Mouse (Mus musculus): ENCODE data around the gene Ppp1r11. TPM values are rescaled to one million over a fixed set of nuclear protein-coding genes. Genes with fewer than 3 reads are reported as not detected.

Gene Ppp1r11
- polyA plus RNA-seq (2015; fragmentation: Illumina TruSeq; extraction: RNeasy Lipid Tissue Mini Kit (QIAGEN cat#74804); ENCODE audit: insufficient read depth, low read depth, low replicate concordance): 11.8 TPM

DNA sequence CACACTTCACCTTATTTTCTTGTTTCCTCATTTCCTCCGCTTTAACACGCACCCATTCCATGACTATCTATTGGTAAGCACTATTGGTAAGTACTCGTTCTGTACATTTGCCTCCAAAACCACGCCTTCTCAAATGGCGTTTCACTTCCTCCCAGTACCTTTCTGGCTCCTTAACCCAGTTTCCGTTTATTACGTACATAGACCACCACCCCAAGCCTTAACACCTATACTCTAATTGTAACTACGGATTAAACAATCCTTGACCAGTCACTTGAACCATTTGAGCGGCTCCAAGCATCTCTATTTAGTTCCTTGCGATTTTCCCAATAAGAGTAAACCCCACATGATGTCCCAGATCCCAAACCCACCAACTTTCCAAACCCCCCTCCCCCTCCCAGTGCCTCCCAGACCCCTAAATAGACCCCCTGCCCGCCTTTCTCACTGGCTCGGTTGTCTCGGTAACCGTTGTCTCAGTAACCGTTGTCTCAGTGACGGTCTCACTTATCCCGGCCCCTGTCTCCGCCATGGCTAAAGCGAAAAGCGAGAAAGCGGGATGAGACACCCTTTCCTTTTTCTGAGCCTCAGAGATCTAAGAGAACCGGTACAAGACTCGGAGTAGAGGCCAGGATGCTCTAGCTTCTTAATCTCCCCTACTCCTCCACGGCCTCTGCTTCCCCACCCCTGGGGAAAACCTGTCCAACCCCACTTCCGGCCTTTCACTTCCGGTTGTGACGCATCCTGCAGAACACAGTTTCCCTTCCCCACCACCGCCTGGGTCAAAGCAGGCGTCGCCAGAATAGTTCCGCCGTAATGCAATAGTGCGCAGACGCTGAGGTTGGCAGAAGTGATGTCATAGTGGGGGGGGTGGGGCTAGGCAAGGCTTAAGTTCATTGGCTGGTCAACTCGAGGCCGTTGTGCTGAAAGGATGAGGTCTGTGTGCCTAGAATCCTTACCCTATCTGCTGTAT lies at the start of gene Ppp1r11:
Gene Ppp1r11 (minus strand): TSS at position 761 of the 967 bp plus-strand sequence.

DNA sequence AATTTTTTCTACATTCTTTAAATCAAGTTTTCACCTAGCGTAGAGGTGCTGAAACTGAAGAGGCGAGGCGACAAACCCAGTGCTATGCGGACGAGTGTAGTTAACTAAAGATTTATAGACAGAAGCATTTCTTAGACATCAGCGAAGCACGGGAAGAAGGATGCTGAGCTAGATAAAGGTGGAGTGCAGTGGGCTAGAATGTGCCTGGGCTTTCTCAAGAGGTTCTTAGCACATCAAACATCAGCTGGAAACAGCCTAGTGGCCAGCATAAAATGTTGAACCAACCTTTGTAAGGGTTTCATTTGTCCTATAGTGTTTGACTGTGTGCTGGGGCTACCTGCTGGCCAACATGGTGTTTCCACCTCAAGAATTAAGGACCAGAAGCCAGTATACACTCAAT lies 49.3 kb upstream of the Ppp1r11 start, which contains the start of gene Zfp57:
Gene Zfp57 (plus strand): TSS at position 301 of the 400 bp plus-strand sequence.

GRCm38 (mm10) chr17:36989437-36989836 lies 37.9 kb upstream of the Ppp1r11 start, which contains the start of gene H2-M5:
TSS of gene H2-M5 (minus strand) at chr17:36989537.

DNA sequence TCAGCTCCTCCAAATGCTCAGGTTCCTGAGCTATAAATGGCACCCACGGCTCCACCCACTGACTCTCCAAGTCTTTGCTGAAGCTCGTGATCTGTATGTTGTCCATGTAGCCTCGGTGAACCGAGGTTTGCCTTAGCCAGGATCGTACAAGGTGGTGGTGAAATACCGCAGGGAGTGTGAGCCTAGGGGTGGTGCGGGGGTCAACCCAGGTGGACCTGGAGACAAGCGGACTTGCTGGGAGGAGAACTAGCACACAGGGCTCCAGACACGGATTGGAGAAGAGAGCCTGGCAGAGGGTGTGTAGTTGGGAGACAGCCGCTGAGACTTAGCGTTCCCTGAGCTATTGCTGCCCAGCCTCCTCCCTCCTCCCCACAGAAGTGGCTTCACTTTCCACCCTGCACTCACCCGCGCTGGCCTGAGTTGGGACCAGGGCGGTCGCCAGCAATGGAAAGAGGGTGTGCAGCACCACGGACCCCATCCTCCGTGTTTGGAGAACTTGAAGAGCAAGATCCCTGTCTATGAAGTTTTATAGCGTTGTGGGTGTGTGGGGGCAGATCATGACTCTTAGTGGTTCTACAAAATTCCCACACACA lies 29.8 kb upstream of the Ppp1r11 start, which contains the start of gene 2410137M14Rik:
Gene 2410137M14Rik (minus strand): TSS at position 17 of the 593 bp plus-strand sequence.

GRCm38 (mm10) chr17:36957999-36958743 lies 6.6 kb upstream of the Ppp1r11 start, which contains the start of the genes Znrd1 and Znrd1as:
TSS of gene Znrd1 (minus strand) at chr17:36958559.
TSS of gene Znrd1as (plus strand) at chr17:36958592.

DNA sequence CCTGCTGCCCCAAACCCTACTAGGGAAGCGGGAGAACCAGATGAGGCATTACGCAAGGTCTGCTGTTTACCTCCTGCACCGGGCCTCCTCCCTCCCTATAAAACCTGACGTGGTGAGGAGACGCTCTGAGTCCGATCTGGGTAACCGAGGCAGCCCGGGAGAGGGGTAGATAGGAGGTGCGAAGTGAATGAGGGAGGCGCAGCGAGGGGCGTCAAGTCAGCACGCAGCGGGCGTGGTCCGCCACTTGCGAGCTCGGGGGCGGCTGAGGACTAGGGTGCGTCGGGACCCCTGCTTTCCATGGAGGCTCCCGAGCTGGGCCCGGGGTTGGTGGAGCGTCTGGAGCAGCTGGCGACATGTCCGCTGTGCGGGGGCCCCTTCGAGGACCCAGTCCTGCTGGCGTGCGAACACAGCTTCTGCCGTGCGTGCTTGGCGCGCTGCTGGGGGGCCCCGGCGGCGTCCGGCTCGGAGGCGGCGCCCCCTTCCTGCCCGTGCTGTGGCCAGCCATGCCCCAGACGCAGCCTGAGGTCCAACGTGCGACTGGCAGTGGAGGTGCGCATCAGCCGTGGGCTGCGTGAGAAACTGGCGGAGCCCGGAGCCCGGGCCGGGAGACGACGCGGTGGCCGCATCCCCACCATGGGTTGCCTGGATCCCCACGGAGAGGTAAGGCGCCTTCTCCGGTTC lies 8.6 kb downstream of the Ppp1r11 start, which contains the start of gene Rnf39:
Gene Rnf39 (plus strand): TSS at position 128 of the 681 bp plus-strand sequence.

Other genes starting within 250 kb of the Ppp1r11 start
- gene H2-M10.5, start 178.8 kb downstream of the Ppp1r11 start, polyA plus RNA-seq (2015; fragmentation: Illumina TruSeq; extraction: RNeasy Lipid Tissue Mini Kit (QIAGEN cat#74804); ENCODE audit: insufficient read depth, low read depth, low replicate concordance): not detected
- not detected for gene H2-M10.6, start 139.6 kb downstream of the Ppp1r11 start, polyA plus RNA-seq (2015; fragmentation: Illumina TruSeq; extraction: RNeasy Lipid Tissue Mini Kit (QIAGEN cat#74804); ENCODE audit: insufficient read depth, low read depth, low replicate concordance)
- gene Trim26, start 114.6 kb downstream of the Ppp1r11 start, polyA plus RNA-seq (2015; fragmentation: Illumina TruSeq; extraction: RNeasy Lipid Tissue Mini Kit (QIAGEN cat#74804); ENCODE audit: insufficient read depth, low read depth, low replicate concordance): 9.4 TPM
- gene Trim15, start 84.5 kb downstream of the Ppp1r11 start, polyA plus RNA-seq (2015; fragmentation: Illumina TruSeq; extraction: RNeasy Lipid Tissue Mini Kit (QIAGEN cat#74804); ENCODE audit: insufficient read depth, low read depth, low replicate concordance): not detected
- not detected for gene Trim10, start 82.2 kb downstream of the Ppp1r11 start, polyA plus RNA-seq (2015; fragmentation: Illumina TruSeq; extraction: RNeasy Lipid Tissue Mini Kit (QIAGEN cat#74804); ENCODE audit: insufficient read depth, low read depth, low replicate concordance)
- not detected for gene Trim40, start 61.6 kb downstream of the Ppp1r11 start, polyA plus RNA-seq (2015; fragmentation: Illumina TruSeq; extraction: RNeasy Lipid Tissue Mini Kit (QIAGEN cat#74804); ENCODE audit: insufficient read depth, low read depth, low replicate concordance)
- not detected for gene Trim31, start 53.6 kb downstream of the Ppp1r11 start, polyA plus RNA-seq (2015; fragmentation: Illumina TruSeq; extraction: RNeasy Lipid Tissue Mini Kit (QIAGEN cat#74804); ENCODE audit: insufficient read depth, low read depth, low replicate concordance)
- gene Rnf39, start 8.8 kb downstream of the Ppp1r11 start, polyA plus RNA-seq (2015; fragmentation: Illumina TruSeq; extraction: RNeasy Lipid Tissue Mini Kit (QIAGEN cat#74804); ENCODE audit: insufficient read depth, low read depth, low replicate concordance): 2.1 TPM
- 20.8 TPM for gene Znrd1, start 6.8 kb upstream of the Ppp1r11 start, polyA plus RNA-seq (2015; fragmentation: Illumina TruSeq; extraction: RNeasy Lipid Tissue Mini Kit (QIAGEN cat#74804); ENCODE audit: insufficient read depth, low read depth, low replicate concordance)
- 2.8 TPM for gene Znrd1as, start 6.9 kb upstream of the Ppp1r11 start, polyA plus RNA-seq (2015; fragmentation: Illumina TruSeq; extraction: RNeasy Lipid Tissue Mini Kit (QIAGEN cat#74804); ENCODE audit: insufficient read depth, low read depth, low replicate concordance)
- not detected for gene 2410137M14Rik, start 29.5 kb upstream of the Ppp1r11 start, polyA plus RNA-seq (2015; fragmentation: Illumina TruSeq; extraction: RNeasy Lipid Tissue Mini Kit (QIAGEN cat#74804); ENCODE audit: insufficient read depth, low read depth, low replicate concordance)
- gene H2-M5, start 37.8 kb upstream of the Ppp1r11 start, polyA plus RNA-seq (2015; fragmentation: Illumina TruSeq; extraction: RNeasy Lipid Tissue Mini Kit (QIAGEN cat#74804); ENCODE audit: insufficient read depth, low read depth, low replicate concordance): not detected
- 3.3 TPM for gene Zfp57, start 49.4 kb upstream of the Ppp1r11 start, polyA plus RNA-seq (2015; fragmentation: Illumina TruSeq; extraction: RNeasy Lipid Tissue Mini Kit (QIAGEN cat#74804); ENCODE audit: insufficient read depth, low read depth, low replicate concordance)
- gene Mog, start 71.7 kb upstream of the Ppp1r11 start, polyA plus RNA-seq (2015; fragmentation: Illumina TruSeq; extraction: RNeasy Lipid Tissue Mini Kit (QIAGEN cat#74804); ENCODE audit: insufficient read depth, low read depth, low replicate concordance): not detected
- 12.4 TPM for gene Gabbr1, start 94.2 kb upstream of the Ppp1r11 start, polyA plus RNA-seq (2015; fragmentation: Illumina TruSeq; extraction: RNeasy Lipid Tissue Mini Kit (QIAGEN cat#74804); ENCODE audit: insufficient read depth, low read depth, low replicate concordance)
- gene Olfr90, start 136.8 kb upstream of the Ppp1r11 start, polyA plus RNA-seq (2015; fragmentation: Illumina TruSeq; extraction: RNeasy Lipid Tissue Mini Kit (QIAGEN cat#74804); ENCODE audit: insufficient read depth, low read depth, low replicate concordance): not detected
- gene Olfr91, start 146.5 kb upstream of the Ppp1r11 start, polyA plus RNA-seq (2015; fragmentation: Illumina TruSeq; extraction: RNeasy Lipid Tissue Mini Kit (QIAGEN cat#74804); ENCODE audit: insufficient read depth, low read depth, low replicate concordance): not detected
- not detected for gene Olfr92, start 168.3 kb upstream of the Ppp1r11 start, polyA plus RNA-seq (2015; fragmentation: Illumina TruSeq; extraction: RNeasy Lipid Tissue Mini Kit (QIAGEN cat#74804); ENCODE audit: insufficient read depth, low read depth, low replicate concordance)
- not detected for gene Olfr93, start 209.8 kb upstream of the Ppp1r11 start, polyA plus RNA-seq (2015; fragmentation: Illumina TruSeq; extraction: RNeasy Lipid Tissue Mini Kit (QIAGEN cat#74804); ENCODE audit: insufficient read depth, low read depth, low replicate concordance)
- not detected for gene Ubd, start 242.2 kb upstream of the Ppp1r11 start, polyA plus RNA-seq (2015; fragmentation: Illumina TruSeq; extraction: RNeasy Lipid Tissue Mini Kit (QIAGEN cat#74804); ENCODE audit: insufficient read depth, low read depth, low replicate concordance)
- gene Olfr94, start 249.3 kb upstream of the Ppp1r11 start, polyA plus RNA-seq (2015; fragmentation: Illumina TruSeq; extraction: RNeasy Lipid Tissue Mini Kit (QIAGEN cat#74804); ENCODE audit: insufficient read depth, low read depth, low replicate concordance): not detected

Data from pancreas, adult 10 weeks (tissue).